Mouse (Mus musculus) testis, postnatal 10 days (tissue): Measurements from ENCODE around the gene Abcc4.
"Not testable (repeated sequence)": the region's sequence is repeated elsewhere in the genome, so short reads cannot be mapped to it uniquely, and the experiment has no call there.

Experiments
- DNase-seq: peaks from one replicate; pipeline ENCODE4 v3.0.0; 2021; ENCODE audit warnings: low spot score

The Abcc4 gene

DNA sequence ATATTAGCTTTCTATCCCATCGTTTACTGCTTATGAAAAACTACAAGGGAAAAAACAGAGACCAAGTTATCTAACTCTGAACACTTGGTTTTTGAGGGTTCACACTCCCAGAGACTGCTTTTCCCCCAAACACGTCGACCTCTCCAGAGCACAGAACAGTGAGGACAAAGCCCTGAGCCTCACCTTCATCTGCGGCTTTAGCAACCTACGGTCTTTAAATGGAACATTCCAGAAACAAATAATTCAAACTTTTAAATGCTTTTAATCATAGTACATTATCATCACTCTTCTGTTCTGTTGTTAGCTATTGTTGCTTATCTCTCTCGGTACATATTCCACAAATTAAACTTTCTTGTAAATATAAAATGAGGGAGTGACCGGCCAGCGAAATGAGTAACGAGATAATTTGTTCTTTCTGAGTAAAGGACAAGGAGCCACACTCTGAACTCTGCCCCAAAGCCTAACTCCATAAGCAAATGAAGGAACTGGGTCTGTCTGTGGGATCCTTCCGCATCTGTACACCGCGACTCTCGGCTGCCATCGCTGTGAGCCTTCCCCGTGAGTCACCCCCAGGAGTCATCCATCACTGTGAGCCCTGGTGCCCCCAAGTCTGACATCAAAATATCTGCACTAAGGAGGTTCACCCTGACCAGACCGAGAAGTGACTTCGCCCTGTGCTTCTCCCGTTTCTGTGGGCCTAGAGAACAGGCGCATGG is 126.8 kb downstream of the Abcc4 start:
- DNase-seq = no peak

DNA sequence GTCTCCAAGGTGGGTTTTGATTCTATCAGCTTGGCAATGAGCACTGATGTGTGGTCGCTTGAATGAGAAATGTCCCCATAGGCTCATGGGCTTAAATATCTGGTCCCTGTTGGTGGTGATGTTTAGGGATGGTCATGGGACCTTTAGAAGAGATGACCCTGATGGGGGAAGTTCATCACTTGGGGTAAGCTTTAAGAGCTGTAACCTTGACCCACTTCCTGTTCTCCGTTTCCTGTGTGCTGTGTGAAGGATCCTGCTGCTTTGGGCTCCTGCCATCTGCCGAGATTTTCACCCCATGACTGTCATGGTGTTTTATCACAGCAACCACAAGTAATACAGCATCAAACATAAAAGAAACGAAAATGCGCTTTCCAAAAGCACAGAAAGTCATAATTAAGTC is 128.1 kb downstream of the Abcc4 start:
- DNase-seq = no peak

DNA sequence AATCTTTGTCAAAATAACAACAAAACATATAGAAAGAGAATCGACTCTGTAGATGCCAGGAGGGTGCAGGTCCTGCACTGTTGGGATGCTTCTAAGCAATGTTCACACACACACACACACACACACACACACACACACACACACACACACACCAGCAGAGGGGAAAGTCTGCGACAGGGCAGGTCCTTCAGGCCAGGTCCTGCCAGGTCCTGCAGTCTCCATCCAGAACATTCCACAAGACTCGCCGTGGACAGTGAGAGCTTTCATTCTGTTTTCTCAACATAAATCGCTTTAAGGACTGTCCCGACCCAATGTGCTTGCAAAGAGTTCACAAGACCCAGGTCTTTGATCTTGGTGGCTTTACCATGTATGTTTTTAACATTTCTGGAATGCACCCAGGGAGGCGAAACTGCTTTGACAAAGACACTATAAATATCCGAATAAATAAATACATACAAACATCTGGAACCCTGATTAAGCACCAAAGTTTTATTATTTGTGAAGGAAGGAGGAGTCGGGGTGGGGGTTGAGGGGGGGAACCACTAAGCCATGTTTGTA is 133.3 kb downstream of the Abcc4 start:
- no peak for DNase-seq

DNA sequence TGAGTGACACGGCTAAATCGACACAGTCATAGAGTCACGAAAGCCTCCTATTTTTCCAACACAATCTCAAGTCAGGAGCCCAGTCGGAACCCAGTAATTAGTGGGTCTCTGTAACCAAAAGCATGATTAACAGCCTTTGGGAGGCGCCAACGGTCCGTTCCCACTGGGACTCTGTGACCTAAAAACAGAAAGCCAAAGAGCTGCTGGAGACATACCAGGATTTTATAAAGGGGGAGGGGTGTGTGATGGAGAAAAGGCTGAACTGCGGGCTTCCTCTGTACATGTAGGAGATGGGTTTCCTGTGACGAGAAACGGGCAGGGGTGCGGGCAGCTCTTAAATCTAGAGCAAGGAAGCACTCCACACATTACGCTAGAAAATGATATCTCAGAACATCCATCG is 136.4 kb downstream of the Abcc4 start:
- DNase-seq = no peak

DNA sequence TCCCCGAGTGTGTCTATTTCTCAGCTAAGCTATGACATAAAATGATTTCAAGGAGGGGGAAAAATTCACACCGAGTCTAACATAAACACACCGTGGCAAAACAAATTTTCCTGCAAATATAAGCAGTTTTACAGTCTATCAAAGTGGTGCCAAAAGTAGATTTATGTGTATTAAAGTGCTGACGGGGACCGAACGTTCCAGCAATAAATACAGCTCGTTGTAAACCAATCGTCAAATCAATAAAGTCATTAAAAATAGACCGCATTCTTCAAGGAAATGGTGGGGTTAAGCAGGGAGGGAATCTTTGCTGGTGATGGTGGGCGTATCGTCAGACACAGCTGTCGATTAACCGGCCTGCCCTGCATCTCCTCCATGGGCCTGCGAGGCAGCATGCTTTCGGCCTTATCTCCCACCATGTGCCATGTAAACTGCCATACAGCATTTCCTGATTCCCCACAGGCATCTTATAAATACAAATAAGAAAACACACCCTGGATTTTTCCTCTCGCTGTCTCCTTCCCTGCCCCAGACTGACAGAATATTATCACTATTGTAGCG is 137.8 kb downstream of the Abcc4 start:
- DNase-seq = no peak

DNA sequence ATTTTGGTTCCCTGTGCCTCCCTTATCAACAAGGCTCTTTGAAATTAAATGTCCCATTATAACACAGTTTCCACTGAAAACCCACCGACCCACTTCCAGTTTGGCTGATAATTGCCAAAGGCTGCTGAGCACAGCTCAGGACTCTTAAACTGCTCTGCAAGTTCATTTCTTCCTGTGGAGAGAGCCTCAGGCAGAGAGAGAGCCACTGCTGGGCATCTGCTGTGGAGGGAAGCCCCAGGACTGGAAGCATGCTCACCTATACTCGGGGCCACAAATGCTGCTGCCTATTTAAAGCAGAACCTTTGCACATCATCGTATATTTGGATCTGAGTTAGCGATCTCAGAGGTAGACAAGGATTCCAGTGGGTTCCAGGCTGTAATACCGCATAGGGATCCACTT is 139.2 kb downstream of the Abcc4 start:
- DNase-seq = no peak

DNA sequence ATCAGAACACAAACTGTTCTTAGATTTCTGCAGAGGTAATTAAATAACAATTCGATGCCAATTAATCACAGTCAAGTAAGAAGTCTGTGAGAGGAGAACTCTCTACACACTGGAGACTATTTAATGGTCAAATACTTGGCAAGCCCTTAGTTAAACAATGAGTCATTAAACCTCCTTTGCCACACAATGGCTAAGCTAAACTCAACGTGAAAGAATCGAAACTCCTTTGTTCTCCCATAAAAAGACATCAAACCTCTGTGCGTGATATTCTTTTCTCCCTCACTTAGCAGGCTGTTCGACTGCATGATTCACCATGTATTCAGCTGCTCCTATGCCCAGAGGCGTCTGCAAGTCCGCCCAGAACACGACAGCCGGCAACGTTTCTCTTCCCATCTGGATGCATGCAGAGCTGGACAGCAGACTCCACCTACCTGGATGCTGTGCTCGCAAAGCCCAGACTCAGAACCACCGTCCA is 139.8 kb downstream of the Abcc4 start:
- DNase-seq = no peak

DNA sequence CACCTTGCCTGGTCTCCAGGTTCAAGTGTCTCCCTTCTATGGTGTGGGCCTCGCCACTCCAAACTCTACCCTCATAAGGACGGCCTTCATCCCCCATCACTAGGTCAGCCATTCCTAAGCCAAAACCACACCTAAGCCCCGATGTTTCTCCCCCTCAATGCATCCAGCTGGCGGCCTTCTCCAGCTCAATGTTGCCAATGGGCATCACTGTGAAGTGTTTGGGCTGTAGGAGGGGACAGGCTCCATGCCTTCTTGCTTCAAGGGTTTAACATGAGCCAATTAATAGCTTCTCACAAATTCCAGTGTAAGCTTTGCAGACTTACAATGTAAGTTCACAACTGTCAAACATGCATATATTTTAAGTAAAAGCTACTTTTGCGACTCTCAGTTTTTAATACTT is 140.3 kb downstream of the Abcc4 start:
- no peak for DNase-seq

DNA sequence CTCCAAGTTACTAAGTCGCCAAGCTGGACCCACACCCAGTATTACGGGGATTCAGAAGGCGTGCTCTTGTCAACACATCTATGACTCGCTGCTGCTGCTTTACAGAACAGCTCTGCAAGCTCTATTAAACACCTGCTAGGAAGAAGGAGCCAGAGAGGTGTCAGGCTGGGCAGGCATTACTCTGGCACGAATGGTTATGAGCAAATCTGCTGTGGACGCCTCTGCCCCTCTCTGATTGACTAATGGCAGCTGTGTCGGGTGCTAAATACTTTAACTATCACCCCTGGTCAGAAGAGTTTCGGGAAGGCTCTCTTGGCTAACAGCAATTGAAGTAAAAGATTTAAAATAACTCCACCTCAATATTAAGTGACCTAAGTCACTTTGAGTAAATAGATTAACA is 142.4 kb downstream of the Abcc4 start:
- DNase-seq = no peak

DNA sequence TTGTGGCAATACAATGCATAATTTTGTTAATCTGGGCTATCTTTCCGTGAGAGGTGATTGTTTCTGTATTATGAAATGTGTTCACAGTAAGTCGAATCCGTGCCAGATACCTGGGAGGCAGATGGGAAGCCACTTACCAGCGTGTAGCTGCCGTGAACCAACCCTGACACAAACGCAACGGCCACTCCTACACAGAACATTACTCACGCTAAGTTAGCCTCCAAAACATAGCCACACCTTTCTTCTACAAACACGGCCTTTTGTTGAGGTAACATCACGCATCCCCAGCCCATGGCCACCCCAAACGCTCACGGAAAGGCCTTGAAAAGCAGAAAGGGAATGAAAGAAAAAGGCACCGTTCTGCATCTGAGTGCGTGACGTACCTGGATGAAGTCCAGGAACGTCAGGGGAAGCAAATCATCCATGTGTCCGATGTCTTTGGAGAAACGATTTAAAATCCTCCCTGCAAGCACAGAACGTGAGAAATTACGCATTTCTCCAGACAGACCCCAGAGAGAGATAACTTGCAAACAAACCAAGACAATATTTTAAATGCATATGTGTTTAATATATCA is 153.0 kb downstream of the Abcc4 start:
- no peak for DNase-seq

DNA sequence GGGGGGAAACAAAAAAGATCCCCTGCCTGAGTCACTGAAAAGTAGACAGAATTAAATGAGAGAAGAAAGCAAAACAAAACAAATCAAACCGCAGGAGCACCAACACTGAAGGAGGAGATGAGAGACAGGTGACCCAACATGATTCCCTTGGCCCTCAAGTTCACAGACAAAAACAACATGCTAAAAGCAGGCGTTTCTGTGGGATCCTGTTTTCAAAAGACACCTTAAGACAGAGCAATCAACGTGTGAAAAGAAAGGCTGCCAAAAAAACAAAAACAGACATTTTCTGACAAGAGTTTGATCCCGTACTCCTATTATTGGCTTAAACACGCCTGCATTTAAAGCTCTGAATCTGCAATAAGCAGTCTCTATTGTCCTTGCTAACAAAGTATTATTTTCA is 153.6 kb downstream of the Abcc4 start:
- no peak for DNase-seq

DNA sequence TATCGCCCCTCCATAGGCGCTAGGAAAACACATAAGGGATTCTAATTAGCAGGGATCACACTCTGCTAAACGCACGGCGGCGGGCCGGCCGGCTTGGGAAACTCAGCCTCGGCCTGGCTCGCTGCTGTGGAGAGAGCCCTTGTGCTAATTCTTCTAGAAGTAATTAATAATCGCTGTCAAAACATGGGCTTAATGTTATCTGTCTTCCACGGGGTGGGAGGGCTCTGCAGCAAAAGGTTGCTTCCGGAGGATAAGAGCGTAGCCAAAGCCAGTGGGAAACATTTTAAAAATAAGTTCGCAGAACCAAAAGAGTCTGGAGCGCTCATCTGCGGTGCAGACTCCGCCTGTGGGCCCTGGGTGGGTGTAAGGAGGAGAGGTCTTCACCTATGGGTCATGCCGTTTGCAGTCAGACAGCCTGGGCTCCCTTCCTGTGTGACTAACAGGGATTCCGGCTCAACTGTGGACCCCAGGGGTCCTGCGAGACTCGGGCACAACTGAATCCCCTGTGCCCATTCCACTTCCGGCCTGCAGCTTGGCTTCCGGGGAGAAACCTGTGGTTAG is 154.2 kb downstream of the Abcc4 start:
- DNase-seq = no peak

DNA sequence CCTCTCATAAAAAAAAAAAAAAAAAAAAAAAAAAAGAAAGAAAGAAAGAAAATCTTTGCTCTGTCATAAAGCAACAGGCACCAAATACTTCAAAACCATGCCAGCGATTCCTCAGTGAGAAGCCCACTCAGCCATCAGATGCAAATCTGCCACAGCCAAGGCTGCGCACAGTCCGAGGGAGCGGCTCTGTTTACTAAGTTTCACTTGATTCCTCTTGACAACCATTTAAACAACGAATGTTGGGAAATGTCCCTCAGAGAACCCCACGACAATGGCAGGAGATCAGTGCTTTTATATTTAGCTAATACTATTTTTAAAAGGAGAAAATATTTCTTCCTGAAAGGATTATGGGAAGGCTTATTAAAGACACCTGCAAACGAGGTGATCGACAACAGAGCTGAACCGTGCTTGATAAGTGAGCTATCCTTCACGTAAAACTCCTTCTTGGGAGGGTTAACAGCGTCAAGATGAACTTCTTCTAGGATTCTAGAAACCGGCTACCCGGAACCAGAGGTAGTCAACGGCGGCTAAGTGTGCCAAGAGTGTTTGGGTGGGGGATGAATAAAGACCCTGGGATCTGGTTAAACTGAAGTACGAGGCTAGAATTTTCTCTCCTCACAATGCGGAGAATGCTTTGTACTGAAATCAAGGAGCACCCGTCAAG is 154.8 kb downstream of the Abcc4 start:
- DNase-seq = no peak

DNA sequence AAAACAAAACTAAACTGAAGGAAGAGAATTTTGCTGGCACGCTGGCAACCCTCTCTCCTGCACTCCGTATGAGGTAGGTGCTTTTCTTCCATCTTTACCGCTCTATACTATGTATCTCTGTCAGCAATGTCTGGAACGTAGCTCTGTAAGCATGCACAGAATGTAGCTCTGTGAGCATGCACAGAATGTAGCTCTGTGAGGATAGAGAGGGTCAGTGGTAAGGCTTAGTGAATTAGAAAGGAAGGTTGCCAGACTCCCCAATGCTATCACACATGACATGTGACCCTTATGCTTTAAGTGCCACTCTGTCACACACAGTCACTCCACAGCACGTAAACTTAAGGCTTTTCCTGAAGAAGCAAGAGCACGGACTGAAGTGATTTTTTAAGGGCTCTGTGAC is 161.5 kb downstream of the Abcc4 start:
- no peak for DNase-seq

DNA sequence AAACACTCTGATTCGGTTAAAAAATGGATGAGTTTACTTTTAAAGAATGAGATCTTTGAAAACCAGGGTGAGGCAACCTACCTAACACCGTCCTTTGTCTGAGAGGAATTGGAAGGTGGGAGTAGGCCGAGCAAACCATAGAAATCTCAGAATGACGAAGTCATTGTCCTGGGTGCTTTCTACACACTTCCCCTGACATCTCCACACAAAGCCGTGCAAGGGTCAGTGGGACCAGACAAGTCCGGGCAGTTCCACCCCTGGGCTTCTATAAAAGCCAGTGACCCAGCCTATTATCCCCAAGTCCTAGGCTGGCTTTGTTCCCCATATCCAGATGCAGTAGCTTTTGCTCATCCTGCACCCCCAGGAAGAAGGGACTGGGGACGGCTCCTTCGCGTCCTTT is 163.1 kb downstream of the Abcc4 start:
- DNase-seq = no peak

DNA sequence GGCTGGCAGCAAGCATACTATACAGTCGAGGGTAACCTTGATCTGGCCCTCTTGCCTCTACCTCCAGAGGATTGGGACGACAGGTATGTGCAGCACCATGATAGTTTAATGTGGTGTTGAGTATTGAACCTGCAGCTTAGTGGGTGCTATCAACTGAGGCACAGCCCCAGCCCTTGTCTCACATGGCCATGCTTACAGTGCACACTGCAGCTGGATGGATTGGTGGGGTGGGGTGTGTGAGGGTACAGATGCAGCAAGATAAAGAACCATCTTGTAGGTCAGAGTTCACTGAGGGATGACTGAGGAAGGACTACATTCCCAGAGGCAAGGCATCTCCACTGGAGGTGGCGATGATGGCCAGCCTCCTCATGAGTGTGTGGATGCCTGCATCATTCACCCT is 174.5 kb downstream of the Abcc4 start:
- no peak for DNase-seq

DNA sequence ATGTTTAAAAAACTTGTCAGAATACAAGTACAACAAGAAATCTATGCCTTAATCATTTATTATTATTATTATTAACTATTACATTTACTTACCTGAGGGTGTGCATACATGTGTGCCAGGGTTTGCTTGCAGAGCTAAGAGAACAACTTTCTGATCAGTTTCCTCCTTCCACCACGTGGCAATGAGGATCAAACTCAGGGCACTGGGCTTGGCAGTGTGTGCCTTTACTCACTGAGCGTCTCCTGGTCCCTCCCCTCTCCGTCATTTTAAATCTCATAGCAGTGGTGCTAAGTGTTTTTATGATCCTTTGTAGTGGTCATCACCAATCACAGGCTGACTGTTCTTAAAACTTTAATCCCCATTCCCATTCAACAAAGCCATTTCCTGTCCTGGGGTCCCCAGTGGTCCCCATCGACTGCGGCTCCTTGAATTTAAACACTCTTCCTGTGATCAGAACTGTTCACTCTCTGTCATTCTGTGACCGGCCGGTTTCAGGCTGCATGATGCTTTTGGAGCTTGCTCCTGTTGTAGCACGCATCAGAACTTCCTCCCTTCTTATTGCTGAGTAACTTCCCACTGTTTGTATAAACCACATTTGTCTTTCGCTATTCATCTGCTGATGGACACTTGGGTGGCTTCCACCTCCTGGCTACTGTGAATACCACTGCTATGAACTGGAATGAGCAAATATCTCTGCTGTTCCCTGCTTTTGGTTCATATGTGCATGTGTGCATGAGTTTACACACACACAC is 191.6 kb downstream of the Abcc4 start:
- no peak for DNase-seq

DNA sequence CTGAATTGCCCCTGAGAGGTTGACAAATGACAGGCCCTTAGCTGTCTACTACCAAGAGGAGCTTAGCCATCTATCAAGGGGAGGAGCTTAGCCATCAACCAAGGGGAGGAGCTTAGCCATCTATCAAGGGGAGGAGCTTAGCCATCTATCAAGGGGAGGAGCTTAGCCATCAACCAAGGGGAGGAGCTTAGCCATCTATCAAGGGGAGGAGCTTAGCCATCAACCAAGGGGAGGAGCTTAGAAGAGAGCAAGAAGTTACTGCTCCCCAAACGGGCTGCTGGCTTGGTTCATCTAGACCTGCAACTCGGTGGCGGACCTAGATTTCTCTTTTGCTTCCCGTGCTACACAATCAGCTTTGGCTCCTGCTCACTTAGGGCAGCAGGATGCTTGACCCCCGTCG is 194.3 kb downstream of the Abcc4 start:
- DNase-seq = not testable (repeated sequence)

DNA sequence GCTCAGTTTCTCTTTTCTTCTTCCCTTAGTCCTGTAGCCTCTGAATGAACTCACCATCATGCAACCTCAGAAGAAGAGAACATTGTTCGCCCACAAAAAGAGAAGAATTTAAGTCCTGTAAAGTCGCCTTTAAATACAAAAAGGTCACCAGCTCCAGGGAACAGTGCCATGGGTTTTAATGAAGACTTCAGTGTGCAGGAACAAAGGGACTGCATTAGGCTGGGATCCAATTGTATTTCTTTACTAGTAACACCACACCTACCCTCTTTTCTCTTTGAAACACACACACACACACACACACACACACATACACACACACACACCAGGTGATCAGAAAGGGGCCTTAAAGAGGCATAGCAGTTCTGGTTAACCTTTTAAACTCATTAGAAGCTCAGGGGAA is 195.2 kb downstream of the Abcc4 start:
- DNase-seq = no peak

DNA sequence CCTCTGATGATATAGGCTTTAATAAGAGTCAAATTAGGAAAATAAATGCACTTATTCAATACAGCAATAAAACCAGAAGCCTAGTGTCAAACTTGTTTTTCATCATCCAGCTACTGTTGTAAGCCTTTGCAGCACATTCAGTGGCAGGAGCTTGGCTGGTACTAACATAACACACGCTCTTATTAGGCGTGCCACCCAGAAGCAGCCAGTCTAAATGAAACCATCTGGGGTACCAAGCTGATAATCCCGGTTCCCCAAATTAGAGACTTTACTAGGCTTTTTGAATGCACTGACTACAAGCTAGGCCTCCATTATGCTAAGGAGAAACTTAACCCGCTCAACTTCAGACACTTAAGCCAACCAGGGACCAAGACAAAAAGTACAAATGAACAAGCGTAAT is 195.8 kb downstream of the Abcc4 start:
- no peak for DNase-seq

DNA sequence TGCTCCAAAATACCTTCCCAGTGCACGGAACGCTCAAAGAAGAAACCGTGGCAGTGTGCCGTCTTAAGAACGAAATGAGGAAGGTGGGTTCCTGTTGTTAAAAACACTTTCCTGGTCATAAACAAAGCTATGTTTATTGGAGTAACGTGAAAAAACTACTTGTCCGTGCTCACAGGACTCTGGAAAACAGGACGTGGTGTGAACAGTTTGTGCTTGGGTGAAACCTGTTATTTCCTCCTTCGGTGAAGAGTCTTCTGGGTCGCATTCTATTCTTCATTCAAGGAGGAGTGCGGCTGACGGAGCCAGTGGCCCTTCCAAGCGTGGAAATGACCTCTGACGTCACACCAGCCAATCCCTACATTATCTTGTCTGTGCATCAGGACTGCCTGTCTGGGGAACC is 198.2 kb downstream of the Abcc4 start:
- no peak for DNase-seq

DNA sequence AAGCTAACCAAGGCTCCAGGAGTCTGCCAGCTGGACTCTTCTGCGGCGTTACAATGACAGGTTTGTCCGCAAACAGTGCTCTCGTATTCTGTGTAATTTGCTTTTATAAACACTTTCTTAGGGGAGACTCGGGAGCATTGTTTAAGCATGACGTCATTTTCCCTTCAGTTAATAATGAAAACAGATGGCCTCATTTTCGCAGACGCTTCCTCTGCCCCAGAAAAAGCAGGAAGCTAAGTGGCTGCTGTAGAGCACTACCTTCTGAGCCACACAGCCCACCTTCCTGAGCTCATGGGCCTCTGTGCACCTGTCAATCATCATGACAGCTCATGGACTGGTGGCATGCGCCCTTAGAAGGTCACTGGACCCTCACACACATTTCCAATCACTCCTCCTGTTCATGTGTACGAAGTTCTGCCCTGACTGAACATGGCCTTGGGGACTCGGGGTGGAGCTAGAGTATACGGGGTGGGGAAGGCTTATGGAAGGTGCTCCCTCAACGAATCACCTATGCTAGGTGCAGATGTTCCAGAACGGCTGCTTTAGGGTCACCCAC is 199.3 kb downstream of the Abcc4 start:
- no peak for DNase-seq
